Mouse (Mus musculus) 3T3-L1 (cell line): ENCODE results near the gene Map7d1.

Experiments used
- DNase-seq: peaks from one replicate; pipeline ENCODE4 v3.0.0-alpha.2; 2015; ENCODE audit warnings: low read depth, low spot score

The Map7d1 gene

GRCm38 (mm10) chr4:126202303-126203181 is 53.6 kb downstream of the Map7d1 start, which contains the start of gene Thrap3:
Thrap3 (minus strand) TSS chr4:126202760.
- DNase-seq = peak; percentile 97

- DNase-seq = peak; percentile 81
Observed at GRCm38 (mm10) chr4:126201514-126202302, 54.4 kb downstream of the Map7d1 start.

GRCm38 (mm10) chr4:126200656-126201055 is 55.5 kb downstream of the Map7d1 start:
- DNase-seq = no peak

GRCm38 (mm10) chr4:126200036-126200435 is 56.1 kb downstream of the Map7d1 start:
- no peak for DNase-seq

GRCm38 (mm10) chr4:126199556-126199955 is 56.6 kb downstream of the Map7d1 start:
- DNase-seq = no peak

GRCm38 (mm10) chr4:126197485-126197884 is 58.7 kb downstream of the Map7d1 start:
- DNase-seq = peak; percentile 34

- no peak for DNase-seq
Observed at GRCm38 (mm10) chr4:126194916-126195315, 61.2 kb downstream of the Map7d1 start.

GRCm38 (mm10) chr4:126194216-126194615 is 61.9 kb downstream of the Map7d1 start:
- no peak for DNase-seq

GRCm38 (mm10) chr4:126190636-126191035 is 65.5 kb downstream of the Map7d1 start:
- no peak for DNase-seq

- no peak for DNase-seq
Observed at GRCm38 (mm10) chr4:126187096-126187495, 69.0 kb downstream of the Map7d1 start.

GRCm38 (mm10) chr4:126183034-126183433 is 73.1 kb downstream of the Map7d1 start:
- no peak for DNase-seq
